Mouse (Mus musculus) E14TG2a.4 (cell line): ENCODE results near the gene C1qb.

Experiments used
- H3K27me3 ChIP-seq: 2 replicates; pipeline ENCODE4 v1.6.1; 2014; ENCODE audit warnings: low read length, control low read depth; ENCODE audit not compliant: insufficient read depth
- H3K36me3 ChIP-seq: 2 replicates; pipeline ENCODE4 v1.6.1; 2014; ENCODE audit warnings: low read length, control low read depth; ENCODE audit not compliant: insufficient read depth
- H3K4me1 ChIP-seq: replicated peaks from 2 replicates; pipeline ENCODE4 v1.6.1; 2014; ENCODE audit warnings: low read depth, low read length, control low read depth
- H3K4me3 ChIP-seq: replicated peaks from 2 replicates; pipeline ENCODE4 v1.5.1; 2014; ENCODE audit warnings: mild to moderate bottlenecking, low read length
- H3K9me3 ChIP-seq: 2 replicates; pipeline ENCODE4 v1.6.1; 2014; ENCODE audit warnings: low read length, control low read depth
- CTCF ChIP-seq: conservative IDR thresholded peaks from 2 replicates; pipeline ENCODE4 v1.5.1; 2014; ENCODE audit warnings: low read length
- NANOG ChIP-seq: IDR thresholded peaks from 2 replicates; pipeline ENCODE4 v1.6.1; 2014; ENCODE audit warnings: borderline replicate concordance, low read length, mixed read lengths
- POU5F1 ChIP-seq: IDR thresholded peaks from 2 replicates; pipeline ENCODE4 v1.6.1; 2014; ENCODE audit warnings: low read length, borderline replicate concordance

C1qb gene

GRCm38 (mm10) chr4:136891115-136891514 is 5.1 kb upstream of the C1qb start:
- Histone ChIP-seq H3K36me3 (no peaks in the 10 kb centered on the region), H3K9me3 (no peaks in the 10 kb centered on the region), H3K4me3 (no peak overlapping the region), H3K4me1 (peaks cover 21% of the 10 kb centered on the region), H3K27me3 (peaks cover 30% of the 10 kb centered on the region)
- TF ChIP-seq NANOG (no peak), POU5F1 (no peak), CTCF (no peak)

- no peaks in the 10 kb centered on the region for H3K9me3 ChIP-seq
- TF ChIP-seq CTCF (no peak), POU5F1 (no peak), NANOG (no peak)
- peaks cover 10% of the 10 kb centered on the region for H3K4me1 ChIP-seq
- no peak overlapping the region for H3K4me3 ChIP-seq
- no peaks in the 10 kb centered on the region for H3K36me3 ChIP-seq
- H3K27me3 ChIP-seq = peaks cover 30% of the 10 kb centered on the region
Measured at GRCm38 (mm10) chr4:136889981-136890380, 4.0 kb upstream of the C1qb start.

- H3K9me3 ChIP-seq = no peaks in the 10 kb centered on the region
- H3K4me1 ChIP-seq = no peaks in the 10 kb centered on the region
- H3K27me3 ChIP-seq = peaks cover 36% of the 10 kb centered on the region
- no peak overlapping the region for H3K4me3 ChIP-seq
- TF ChIP-seq NANOG = no peak
- TF ChIP-seq POU5F1 = no peak
- TF ChIP-seq CTCF = no peak
- H3K36me3 ChIP-seq = no peaks in the 10 kb centered on the region
Measured at GRCm38 (mm10) chr4:136887714-136888113, 1.7 kb upstream of the C1qb start.

- no peaks in the 10 kb centered on the region for H3K9me3 ChIP-seq
- no peak for TF ChIP-seq POU5F1
- no peak for TF ChIP-seq NANOG
- TF ChIP-seq CTCF = no peak
- H3K4me1 ChIP-seq = no peaks in the 10 kb centered on the region
Measured at GRCm38 (mm10) chr4:136878601-136879000, 7.4 kb downstream of the C1qb start.

GRCm38 (mm10) chr4:136878171-136878570 is 7.8 kb downstream of the C1qb start:
- TF ChIP-seq CTCF = no peak
- peaks cover 16% of the 10 kb centered on the region; the same call in 1 of the 2 replicates for H3K27me3 ChIP-seq
- H3K9me3 ChIP-seq = no peaks in the 10 kb centered on the region
- no peak overlapping the region for H3K4me3 ChIP-seq
- no peaks in the 10 kb centered on the region for H3K36me3 ChIP-seq
- H3K4me1 ChIP-seq = no peaks in the 10 kb centered on the region

More at GRCm38 (mm10) chr4:136878601-136879000, 7.4 kb downstream of the C1qb start:
- Histone ChIP-seq H3K27me3 (peaks cover 15% of the 10 kb centered on the region; the same call in 1 of the 2 replicates), H3K36me3 (no peaks in the 10 kb centered on the region), H3K4me3 (no peak overlapping the region)

- Histone ChIP-seq H3K36me3 (no peaks in the 10 kb centered on the region), H3K4me3 (no peak overlapping the region), H3K27me3 (peaks cover 8% of the 10 kb centered on the region; the same call in 1 of the 2 replicates), H3K9me3 (no peaks in the 10 kb centered on the region), H3K4me1 (no peaks in the 10 kb centered on the region)
- peak; percentile 49 for TF ChIP-seq CTCF
- no peak for TF ChIP-seq POU5F1
Measured at GRCm38 (mm10) chr4:136876971-136877370, 9.0 kb downstream of the C1qb start.

- Histone ChIP-seq H3K9me3 (no peaks in the 10 kb centered on the region), H3K4me1 (no peaks in the 10 kb centered on the region), H3K4me3 (no peak overlapping the region), H3K36me3 (no peaks in the 10 kb centered on the region), H3K27me3 (peaks cover 11% of the 10 kb centered on the region; the same call in 1 of the 2 replicates)
- TF ChIP-seq POU5F1 (no peak), CTCF (no peak), NANOG (no peak)
Measured at GRCm38 (mm10) chr4:136875012-136875411, 11.0 kb downstream of the C1qb start.

- Histone ChIP-seq H3K9me3 (no peaks in the 10 kb centered on the region), H3K36me3 (no peaks in the 10 kb centered on the region), H3K4me3 (peak overlapping the region; percentile 46; the same call in 1 of the 2 replicates), H3K4me1 (peaks cover 34% of the 10 kb centered on the region), H3K27me3 (peaks cover 12% of the 10 kb centered on the region)
- TF ChIP-seq POU5F1 = no peak
- TF ChIP-seq NANOG = no peak
- no peak for TF ChIP-seq CTCF
Measured at GRCm38 (mm10) chr4:136868371-136868770, 17.6 kb downstream of the C1qb start.

GRCm38 (mm10) chr4:136867690-136868345 is 18.2 kb downstream of the C1qb start:
- Histone ChIP-seq H3K27me3 (peaks cover 18% of the 10 kb centered on the region), H3K9me3 (no peaks in the 10 kb centered on the region), H3K4me1 (peaks cover 37% of the 10 kb centered on the region), H3K4me3 (peak overlapping the region; percentile 46), H3K36me3 (no peaks in the 10 kb centered on the region)
- no peak for TF ChIP-seq CTCF
